Mouse (Mus musculus) right cerebral cortex, adult 2 months (tissue): ENCODE data around the gene Gm13283.
"Not testable (repeated sequence)": the region's sequence is repeated elsewhere in the genome, so short reads cannot be mapped to it uniquely, and the experiment has no call there.

ENCODE experiments used
- DNase-seq, 2 experiments: peaks; one replicate each; pipeline ENCODE4 v3.0.0; 2021 to 2022; ENCODE audit warnings: low spot score in 2 of 2

Gene Gm13283

DNA sequence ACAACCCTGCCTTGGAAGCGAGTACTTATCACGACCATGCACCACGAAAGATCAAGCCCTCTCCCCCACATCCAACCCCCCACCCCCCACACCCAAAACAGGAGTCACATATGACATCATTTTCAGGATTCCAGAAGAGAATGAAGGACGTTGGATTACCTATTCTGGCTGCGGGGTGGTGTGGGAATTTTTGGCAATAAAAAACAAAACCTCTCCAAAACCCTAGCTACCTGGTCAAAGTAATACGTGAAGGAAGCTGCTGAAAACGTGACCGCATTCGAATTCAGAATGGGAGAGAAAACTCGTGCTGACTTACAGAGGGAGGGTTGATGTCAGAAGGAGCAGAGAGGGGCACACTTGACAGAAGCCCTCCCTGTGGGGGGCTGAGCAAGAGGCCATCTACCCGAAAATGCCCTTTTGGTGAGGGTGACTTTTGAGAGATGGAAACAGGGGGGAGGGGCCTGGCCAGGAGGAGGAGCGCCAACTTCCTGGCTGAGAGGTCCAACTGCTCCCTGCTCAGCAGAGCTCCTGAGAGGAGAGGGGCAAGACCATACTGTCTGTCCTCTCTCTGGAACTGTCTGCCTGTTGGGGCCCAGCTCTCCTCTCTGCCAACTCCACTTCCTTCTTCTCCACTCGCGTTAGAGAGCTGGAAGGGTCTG is at the start of gene Gm13283:
Gene Gm13283 (plus strand): TSS at position 510 of the 659 bp plus-strand sequence.
- peak in 1 of 2 experiments; percentile 29 for DNase-seq

DNA sequence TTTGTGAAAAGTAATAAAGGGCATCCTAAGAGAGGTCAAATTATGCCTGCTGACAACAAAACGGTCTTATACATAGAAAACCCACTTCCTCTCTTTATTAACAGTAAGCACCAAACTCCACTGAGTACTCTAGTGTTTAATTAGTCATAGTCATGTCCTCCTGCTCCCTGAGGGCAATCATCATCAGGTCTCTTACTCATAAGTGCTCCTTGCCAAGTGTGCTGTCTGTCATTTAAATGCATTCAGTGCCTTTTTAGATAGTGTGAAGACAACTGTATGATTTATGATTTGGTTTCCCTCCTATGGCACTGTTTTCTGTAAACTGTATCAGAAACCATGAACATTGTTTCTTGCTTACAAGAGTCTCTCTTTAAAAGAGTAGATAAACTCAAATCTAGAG is 45.6 kb upstream of the Gm13283 start:
- no peak for DNase-seq

DNA sequence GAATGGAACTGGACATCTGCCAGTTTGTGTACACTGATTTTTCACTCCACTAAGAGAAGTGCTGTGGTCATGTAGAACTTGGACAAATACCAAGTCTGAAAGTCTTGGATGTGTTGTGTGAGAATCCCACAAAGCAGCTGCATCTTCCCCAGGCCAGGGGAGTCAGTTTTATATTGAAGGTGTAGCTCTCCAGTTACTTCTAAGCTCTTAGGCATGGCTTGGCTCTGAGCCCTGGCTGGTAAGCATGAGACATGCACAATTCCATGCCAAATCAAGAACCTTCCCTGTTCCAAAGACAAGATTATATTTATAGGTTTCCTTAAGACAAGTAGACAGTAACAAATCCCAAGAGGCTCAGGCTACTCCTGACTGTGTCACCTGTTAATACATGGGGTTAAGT is 44.9 kb upstream of the Gm13283 start:
- DNase-seq = no peak

DNA sequence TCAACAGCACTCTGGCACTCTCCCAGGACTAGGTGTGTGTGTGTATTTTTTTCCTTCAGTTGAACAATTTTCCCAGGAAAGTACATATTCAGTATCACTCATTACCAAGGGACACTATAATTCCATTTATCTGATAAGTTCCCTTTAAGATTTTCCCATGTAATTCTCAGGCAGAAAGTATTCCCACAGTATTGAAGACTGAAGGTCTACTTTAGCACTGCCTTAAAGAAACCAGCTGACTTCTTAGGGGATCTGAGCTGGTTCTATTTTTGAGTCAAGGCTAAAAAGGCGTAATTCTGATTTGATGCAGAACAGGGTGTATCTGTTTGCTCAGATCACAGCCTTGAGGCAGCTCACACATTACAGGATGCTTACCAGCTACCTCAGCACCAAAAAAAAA is 41.2 kb upstream of the Gm13283 start:
- DNase-seq = no peak

DNA sequence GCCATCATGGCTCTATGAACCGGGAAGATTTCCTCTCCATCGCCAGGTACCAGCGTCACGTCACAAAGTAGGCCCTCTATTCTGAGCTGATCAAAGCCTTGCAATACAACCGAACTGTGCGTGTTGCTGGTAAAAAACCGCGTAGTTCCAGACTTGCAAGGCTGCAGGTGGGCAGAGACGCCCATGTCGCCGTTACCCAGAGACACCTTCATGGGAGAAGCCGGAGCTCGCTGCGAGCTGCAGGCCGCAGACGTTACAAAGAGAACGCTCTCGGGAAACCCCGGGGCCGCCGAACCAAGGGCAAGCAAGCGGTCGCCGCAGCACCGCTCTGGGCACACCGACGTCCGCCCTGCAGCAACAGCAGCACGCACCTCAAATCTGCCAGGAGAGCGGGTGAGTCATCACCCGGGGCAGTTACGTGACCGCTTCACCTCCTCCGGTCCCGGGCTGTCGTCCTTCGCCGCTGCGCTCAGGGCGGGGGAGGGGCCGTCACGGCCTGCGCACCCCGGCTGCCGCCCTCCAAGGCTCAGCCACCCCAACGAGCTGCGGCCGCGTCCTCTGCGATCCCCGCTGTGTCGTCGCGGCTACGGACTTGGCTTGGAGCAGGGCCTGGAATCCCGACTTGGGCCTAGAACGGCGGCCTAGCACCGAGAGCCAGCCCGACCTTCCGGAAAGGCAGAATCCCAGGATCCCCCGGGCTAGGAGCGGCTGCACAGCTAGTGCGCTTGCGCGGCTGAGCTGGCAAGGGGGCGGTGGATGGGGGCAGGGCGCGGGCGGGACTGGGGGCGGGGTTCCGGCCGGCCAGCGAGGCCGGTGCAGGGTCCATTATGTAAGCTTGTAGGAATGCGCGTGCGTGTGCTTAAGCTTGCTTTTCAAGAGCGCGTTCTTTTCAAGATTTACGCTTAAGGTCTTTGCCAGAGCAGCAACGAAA is 37.9 kb upstream of the Gm13283 start, which contains the start of the genes Gm26566 and Klhl9:
Gene Gm26566 (plus strand): TSS at position 15 of the 931 bp plus-strand sequence.
Gene Klhl9 (minus strand): TSS at position 675 of the 931 bp plus-strand sequence.
- peak; percentile 88 for DNase-seq

DNA sequence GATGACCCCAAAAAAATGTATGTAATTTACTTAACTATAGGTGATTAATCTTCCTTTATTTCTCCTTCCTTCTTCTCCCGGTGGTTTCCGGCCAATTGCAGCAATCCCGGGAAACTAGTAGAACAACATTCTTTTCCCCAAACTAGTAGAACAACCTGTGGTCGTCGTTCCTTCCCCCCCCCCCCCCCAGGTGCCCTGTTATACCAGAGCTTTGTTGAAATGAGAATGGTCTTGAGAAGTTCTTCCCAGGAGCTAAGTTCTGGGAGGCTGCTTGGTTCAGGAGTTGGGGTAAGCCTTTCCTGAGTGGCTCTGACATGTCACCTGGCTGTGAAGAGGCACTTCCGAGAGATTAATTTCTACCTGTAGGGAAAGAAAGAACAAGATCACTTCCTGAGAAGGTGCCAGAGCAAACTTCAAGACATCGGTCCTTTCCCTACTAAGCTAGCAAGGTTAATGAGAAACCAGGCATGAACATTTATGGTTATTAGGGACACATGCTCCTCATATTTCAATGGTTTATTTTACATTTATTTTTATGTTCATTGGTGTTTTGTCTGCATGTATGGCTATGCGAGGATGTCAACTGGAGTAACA is 36.3 kb upstream of the Gm13283 start:
- DNase-seq = no peak

DNA sequence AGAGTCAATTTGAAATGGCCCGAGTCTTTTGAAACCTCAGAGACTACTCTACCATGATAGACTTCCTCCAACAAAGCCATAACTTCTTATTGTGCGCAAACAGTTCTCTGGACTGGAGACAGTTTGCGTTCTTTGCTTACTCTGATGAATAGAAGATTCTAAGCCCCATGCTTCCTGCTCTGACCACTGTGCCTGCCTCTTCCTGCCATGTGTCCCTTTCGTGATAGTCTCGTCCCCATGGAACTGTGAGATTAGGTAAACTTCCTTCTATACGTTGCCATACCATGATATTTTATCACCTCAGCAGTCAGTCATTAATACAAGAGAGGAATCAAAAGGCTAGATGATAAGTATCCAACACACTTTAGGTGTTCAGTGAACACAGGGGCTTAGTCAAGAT is 33.2 kb upstream of the Gm13283 start:
- DNase-seq = no peak

DNA sequence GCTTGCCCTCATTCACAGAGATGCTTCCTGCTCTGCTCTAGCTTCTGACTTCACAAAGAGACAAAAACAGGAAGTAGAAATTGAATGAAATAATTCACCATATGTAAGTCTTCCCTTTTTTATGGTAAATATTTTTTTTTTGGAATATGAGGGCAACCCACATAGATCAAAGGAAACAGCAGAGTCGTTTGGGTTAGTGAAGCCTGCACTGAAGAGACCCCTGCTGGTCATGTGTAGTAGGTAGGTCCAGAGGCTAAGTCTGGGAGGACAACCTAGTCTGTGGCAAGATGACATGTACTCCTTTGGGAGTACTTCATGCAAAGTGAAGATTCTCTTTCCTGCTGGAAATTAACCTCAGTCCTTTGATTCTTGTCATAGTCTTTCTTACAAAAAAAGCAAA is 32.6 kb upstream of the Gm13283 start:
- DNase-seq = no peak

DNA sequence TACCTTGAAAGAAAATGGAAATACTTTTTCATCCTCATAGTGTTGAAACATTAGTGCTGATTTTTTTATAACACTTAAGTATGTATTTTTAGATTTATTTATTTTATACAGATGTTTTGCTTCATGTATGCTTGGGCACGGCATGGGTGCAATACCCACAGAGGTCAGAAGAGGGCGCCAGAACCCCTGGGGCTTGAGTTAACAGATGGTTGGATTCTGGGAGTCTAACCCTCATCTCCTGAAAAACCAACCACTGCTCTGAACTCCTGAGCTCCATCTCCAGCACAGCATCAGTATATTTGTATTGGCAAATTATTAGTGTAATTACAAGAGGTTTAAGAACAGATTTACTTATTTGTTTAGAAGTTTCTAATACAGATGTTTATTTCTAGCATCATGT is 21.4 kb upstream of the Gm13283 start:
- peak; percentile 44 to 53 for DNase-seq

DNA sequence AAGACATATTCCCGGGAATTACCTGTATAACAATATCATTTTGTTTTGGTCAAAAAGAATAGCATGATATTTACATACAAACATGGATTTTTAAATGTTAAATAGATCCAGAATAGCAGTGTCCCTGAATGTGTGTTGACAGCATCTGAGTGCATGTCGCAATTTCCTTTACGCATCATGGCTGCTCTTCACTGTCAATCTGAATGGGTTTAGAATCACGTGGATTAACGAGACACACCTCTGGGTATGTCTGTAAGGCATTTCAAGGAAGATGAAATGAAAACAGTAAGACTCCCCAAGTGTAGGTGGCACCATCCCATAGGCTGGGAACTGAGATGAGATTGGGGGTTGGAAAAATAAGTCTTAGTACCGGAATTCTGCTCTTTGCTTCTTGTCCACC is 20.9 kb upstream of the Gm13283 start:
- no peak for DNase-seq

DNA sequence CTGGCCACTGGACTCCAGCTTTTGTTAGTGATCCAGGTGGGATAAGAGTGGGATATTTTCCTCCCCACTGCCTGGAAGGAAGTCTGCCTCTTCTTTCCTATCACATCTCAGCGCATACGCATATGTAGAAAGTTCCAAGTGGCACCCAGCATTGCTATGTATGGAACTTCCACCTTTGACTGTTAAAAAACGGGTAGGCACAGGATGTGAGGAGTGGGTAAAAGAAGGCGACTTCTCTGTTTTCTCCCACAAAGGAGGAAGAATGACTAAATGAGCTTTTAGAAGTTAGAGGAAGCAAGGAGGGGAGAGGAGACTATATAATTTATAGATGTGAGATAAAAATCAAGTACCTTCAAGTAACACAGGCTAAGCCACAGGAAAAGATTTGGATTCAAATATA is 18.5 kb upstream of the Gm13283 start:
- no peak for DNase-seq

DNA sequence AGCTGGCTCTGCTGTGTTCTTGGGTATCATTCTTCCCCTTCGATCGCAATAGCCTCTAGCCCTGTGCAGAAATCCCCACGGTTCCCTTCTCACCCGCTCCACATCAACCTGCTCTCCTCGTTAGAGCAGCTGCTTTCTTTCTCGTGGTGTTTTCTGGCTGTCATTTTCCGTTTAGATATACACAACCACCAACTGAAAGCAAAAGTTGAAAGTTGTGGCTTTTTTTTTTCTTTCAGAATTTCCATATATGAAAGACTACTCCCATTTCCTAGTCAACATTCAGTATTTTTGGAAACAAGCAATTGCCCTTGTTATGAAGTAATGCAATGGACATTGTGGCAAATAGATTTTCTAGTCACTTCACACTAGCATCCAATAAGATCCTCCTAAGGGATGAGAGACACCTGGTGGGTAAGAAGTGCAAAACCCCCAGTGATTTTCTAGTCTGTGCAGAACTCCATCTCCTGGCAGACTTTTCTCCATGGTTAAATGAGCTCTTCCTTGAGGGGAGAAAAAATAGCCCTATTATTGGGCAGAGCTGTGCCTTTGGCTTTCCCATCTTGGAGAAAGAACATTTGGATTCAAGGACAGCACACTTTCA is 17.0 kb upstream of the Gm13283 start:
- DNase-seq = no peak

DNA sequence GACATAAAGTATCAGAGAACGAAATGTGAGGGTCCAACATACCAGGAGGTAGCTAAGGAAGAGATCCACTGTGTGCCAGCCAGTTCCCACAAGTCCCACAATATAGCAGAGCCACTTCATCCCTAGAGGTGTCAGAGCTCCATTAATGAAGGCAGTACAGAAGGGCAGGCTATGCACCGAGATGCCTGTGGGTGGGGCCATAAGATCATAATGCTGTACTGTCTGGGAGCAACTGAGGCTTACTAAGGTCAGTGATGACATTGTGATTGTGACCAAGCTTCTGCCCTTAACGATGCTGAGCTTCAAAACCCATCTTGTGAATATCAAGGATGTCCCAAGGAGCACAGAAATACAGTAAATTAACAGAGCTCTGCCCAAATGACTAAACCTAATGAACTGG is 15.7 kb upstream of the Gm13283 start:
- no peak for DNase-seq

DNA sequence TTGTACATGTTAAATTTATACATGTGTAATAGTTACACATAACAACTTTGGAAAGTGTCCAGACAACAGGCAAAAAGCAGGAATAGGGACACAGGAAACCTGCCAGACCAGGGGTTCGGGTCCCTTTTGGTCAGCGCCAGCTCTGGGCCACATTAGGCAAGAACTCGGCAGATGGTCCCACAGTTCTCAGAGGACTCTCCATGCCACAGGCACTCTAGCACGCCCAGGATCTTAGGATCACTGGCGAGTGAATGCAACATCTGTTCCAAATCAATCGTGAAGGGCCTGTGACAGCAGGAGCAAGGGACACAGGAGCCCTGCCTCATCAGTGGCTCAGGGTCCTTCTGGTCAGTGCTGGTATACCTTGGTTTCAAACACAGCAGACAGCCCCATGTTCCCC is 10.0 kb upstream of the Gm13283 start:
- DNase-seq = no peak

DNA sequence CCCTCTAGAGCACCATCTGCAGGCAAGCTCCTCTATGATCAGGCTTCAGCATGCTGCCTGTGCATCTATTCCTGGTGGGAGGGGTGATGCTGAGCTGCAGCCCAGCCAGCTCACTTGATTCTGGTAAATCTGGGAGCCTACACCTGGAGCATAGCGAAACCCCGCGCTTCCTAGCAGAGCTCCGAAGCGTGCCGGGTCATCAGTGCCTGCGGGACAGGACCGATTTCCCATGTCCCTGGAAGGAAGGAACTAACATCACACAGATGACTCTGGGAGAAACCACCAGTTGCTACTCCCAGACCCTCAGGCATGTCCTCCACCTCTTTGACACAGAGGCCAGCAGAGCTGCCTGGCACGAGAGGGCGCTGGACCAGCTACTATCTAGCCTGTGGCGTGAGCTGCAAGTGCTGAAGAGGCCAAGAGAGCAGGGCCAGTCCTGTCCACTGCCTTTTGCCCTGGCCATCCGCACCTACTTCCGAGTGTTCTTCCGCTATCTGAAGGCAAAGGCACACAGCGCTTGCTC is 5.0 kb upstream of the Gm13283 start, which contains the start of gene Gm13271:
Gene Gm13271 (plus strand): TSS at position 51 of the 523 bp plus-strand sequence.
- DNase-seq = peak; percentile 54 to 68

DNA sequence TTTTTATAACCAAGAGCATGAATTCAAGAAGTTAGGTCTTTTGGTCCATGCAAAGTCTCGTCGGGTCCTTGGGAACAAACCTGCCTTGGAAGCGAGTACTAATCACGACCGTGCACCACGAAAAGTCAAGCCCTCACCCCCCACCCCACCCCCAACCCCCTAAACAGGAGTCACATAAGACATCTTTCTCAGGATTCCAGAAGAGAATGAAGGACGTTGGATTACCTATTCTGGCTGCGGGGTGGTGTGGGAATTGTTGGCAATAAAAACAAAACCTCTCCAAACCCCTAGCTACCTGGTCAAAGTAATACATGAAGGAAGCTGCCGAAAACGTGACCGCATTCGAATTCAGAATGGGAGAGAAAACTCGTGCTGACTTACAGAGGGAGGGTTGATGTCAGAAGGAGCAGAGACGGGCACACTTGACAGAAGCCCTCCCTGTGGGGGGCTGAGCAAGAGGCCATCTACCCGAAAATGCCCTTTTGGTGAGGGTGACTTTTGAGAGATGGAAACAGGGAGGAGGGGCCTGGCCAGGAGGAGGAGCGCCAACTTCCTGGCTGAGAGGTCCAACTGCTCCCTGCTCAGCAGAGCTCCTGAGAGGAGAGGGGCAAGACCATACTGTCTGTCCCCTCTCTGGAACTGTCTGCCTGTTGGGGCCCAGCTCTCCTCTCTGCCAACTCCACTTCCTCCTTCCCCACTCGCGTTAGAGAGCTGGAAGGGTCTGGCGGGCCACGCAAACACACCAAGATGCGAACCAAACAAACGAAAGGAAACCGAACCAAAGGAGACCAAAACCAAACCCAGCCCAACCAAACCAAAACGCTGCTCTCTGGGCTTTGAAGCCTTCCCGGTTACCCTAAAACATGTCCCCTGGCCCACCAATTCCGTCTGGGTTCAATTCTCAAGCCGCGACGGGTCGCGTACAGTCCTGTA is 3.1 kb upstream of the Gm13283 start:
- not testable (repeated sequence) for DNase-seq

DNA sequence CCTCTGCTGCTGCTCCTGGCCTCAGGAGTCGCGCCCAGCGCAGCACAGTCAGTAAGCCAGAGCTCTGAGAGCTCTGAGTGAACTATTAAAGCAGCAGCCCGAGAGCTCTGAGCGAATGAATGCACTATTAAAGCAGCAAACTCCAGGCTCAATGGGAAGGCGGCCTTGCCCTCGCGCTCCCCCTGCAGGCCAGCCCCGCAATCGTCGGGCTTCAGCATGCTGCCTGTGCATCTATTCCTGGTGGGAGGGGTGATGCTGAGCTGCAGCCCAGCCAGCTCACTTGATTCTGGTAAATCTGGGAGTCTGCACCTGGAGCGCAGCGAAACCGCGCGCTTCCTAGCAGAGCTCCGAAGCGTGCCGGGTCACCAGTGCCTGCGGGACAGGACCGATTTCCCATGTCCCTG is 2.3 kb upstream of the Gm13283 start:
- DNase-seq = peak; percentile 92 to 95

DNA sequence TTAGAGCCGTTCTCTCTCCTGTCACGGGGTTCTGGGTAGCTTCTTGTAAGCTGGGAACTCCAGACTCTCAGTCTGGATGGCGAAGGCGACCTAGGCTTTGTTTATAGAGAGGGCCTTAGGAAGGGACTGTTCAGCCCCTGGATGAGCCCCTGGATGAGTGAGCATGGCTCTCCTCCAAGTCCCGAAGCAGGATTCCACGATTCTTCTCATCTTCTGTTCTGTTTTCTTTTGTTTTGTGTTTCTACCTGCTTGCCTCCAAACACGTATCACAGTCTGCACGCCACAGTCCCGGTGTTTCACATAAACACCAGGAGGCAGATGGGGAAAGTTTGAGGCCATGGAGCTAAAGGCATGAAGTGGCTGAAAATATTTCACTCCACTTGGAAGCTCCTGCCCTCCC is 1.2 kb upstream of the Gm13283 start:
- not testable (repeated sequence) for DNase-seq

DNA sequence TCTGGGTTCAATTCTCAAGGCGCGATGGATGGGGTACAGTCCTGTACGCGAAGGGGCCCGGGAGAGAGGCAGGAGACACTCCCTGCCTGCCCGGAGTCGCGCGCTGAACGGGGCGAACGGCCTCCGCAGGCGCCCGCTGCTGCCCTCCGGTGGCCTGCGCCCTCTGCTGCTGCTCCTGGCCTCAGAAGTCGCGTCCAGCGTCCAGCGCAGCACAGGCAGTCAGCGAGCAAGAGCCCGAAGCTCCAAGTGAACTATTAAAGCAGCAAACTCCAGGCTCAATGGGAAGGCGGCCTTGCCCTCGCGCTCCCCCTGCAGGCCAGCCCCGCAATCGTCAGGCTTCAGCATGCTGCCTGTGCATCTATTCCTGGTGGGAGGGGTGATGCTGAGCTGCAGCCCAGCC is 512 bp downstream of the Gm13283 start:
- peak; percentile 32 to 36 for DNase-seq

DNA sequence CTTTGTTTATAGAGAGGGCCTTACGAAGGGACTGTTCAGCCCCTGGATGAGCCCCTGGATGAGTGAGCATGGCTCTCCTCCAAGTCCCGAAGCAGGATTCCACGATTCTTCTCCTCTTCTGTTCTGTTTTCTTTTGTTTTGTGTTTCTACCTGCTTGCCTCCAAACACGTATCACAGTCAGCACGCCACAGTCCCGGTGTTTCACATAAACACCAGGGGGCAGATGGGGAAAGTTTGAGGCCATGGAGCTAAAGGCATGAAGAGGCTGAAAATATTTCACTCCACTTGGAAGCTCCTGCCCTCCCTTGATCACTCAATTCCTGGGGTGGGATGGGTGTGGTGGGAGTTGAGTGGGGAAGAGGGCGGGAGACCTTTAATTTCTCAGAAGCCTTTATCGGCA is 1.9 kb downstream of the Gm13283 start:
- DNase-seq = peak; percentile 48 to 69

DNA sequence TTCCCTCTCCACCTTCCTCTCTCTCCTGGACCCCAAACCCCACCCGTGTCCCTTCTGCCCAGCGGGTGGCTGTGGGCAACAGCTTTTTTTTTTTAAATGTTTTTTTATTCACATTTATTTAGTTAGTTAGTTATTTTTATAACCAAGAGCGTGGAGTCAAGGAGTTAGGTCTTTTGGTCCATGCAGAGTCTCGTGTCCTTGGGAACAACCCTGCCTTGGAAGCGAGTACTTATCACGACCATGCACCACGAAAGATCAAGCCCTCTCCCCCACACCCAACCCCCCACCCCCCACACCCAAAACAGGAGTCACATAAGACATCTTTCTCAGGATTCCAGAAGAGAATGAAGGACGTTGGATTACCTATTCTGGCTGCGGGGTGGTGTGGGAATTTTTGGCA is 2.4 kb downstream of the Gm13283 start:
- not testable (repeated sequence) for DNase-seq
